Mouse (Mus musculus): ENCODE data around the gene Tmem230. TPM values are rescaled to one million over a fixed set of nuclear protein-coding genes. Genes with fewer than 3 reads are reported as not detected.

Tmem230 gene
- total RNA-seq, 2 experiments from 2014 or later = 19.4 to 51.5 TPM

Other genes with a start within 250 kb of the Tmem230 start
- 43.5 and 54.8 TPM in 2 replicates for gene Rassf2, start 217.5 kb downstream of the Tmem230 start, total RNA-seq (2014; fragmentation: Nextera tagmentation)
- gene Rassf2, start 217.5 kb downstream of the Tmem230 start, total RNA-seq (2017) = 57.9 and 76.3 TPM in 2 replicates
- gene Slc23a2, start 102.7 kb downstream of the Tmem230 start, total RNA-seq (2014; fragmentation: Nextera tagmentation) = 4.5 and 12.5 TPM in 2 replicates
- 5.6 and 17.1 TPM in 2 replicates for gene Slc23a2, start 102.7 kb downstream of the Tmem230 start, total RNA-seq (2017)
- 627 and 644 TPM in 2 replicates for gene Pcna, start 5.5 kb upstream of the Tmem230 start, total RNA-seq (2014; fragmentation: Nextera tagmentation)
- gene Pcna, start 5.5 kb upstream of the Tmem230 start, total RNA-seq (2017) = 619 and 668 TPM in 2 replicates
- gene Cds2, start 15.3 kb upstream of the Tmem230 start, total RNA-seq (2014; fragmentation: Nextera tagmentation) = 8.7 and 22.5 TPM in 2 replicates
- 7.0 and 9.7 TPM in 2 replicates for gene Cds2, start 15.3 kb upstream of the Tmem230 start, total RNA-seq (2017)
- not detected in 2 replicates for gene Prokr2, start 137.6 kb upstream of the Tmem230 start, total RNA-seq (2014; fragmentation: Nextera tagmentation)
- not detected in 2 replicates for gene Prokr2, start 137.6 kb upstream of the Tmem230 start, total RNA-seq (2017)